Mouse (Mus musculus): ENCODE measurements around the gene Nphp1.
A peak's percentile ranks its signal among the peaks of the same experiment; 100 is the strongest.

The Nphp1 gene

DNA sequence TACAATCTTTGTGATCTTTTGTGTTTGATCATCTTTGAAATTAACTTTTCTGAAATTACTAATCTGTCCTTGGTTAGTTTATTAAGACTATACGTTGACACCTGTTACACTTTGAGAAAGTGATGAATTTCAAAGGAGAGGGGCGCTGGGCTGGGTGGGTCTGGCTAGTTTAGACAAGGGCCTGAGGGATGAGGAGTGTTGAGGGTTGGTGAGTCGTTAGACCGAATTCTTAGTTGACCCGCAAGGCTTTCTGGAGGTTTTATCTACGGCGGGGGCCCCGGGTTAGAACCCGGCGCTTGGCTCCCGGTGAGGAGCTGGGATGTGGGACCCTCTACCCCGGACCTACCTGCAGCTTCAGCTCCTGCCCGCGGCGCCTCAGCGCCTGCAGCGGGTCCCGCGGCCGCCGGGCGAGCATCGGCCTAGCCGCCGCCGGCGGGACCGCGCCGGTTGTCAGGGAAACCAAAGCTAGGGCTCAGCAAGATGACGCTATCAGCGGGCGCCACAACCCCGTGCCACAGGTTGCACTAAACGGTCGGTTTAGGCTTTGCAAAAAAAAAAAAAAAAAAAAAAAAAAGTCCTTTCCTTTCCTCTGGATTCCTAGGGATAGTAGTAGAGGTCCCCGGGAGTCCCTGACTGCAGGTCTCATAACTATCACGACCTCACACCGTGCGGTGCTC lies at the start of gene Nphp1:
Gene Nphp1, minus strand, starts transcription at position 458 of the 677 bp plus-strand sequence.
- DNase-seq = peak; percentile 98

DNA sequence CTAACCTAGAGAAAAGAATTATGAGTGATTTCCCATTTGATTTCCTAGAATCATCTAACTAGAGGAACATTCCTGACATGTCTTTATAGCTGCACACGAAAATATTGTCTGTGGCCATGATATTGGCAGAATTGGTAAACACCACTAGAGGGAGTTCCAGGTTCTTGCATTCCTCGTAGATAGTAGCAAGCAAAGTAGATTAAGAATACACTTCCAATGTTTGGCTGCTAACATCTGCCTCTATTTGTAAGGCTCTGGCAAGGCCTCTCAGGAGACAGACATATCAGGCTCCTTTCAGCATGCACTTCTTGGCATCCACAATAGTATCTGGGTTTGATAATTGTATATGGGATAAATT lies 44.1 kb upstream of the Nphp1 start:
- DNase-seq = peak; percentile 54

DNA sequence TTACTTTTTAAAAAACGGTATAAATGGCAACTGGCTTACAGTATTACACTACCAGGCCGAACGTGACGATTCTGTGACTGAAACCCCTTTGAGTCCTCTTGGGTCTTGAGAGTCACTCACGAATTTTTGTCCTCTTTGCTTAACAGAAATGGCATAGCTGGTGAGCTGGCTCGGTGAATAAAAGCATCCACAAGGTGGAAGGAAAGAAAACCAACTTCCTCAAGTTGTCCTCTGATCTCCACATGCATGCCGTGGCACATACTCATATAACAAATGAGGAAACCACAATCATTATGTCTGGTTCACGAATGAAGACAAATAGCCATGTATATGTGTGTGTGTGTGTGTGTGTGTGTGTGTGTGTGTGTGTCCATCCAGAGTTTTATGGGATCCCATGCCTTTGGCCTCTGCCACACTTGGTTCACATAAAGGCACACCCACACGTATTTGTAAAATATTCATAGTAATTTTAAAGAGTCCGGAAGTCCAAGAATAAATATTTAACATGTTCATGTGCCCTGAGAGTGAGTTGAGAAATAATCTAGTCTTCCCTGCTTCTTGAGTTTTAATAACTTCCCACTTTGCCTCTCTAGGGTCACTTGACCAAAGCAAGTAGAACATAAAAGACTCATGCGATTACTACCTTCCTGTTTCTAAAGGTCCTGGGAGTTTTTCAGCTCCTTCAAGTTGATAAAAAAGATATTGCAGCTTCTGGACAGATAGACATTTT lies 43.6 kb upstream of the Nphp1 start:
- peak; percentile 50 for DNase-seq

DNA sequence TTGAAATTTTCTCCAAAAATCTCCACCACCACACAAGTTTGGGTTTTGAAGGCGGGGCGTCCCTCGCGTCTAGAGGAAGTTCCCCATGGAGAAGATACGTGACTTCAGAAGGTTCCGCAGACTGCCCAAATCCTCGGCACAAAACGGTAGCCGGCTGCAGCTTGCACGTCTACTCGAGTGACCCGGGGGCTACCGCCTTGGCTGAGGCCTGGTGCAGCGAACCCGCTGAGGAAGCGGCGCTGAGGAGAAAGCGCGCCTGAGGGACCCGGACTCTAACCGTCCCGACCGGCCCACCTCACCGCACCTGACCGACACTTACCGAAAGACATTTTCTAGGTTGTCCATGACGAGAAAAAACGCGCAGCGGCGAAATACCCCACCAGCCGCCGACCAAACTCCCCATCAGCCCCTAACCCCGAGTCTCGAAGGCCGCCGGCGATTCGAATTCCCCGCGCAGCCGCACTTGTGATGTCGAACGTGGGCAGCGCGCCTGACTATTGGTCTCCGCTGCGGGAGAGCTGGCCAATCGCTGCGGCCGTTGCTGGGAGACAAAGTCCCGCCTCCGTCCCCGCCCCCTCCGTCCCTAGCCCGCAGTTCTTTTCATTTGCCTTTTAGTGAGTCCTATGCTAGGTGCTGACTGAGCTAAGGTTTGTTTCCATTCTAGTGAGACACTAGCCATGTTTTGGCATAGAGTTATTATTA lies 42.9 kb upstream of the Nphp1 start, which contains the start of gene Bub1:
Gene Bub1, minus strand, starts transcription at position 465 of the 702 bp plus-strand sequence.
- DNase-seq = peak; percentile 99

DNA sequence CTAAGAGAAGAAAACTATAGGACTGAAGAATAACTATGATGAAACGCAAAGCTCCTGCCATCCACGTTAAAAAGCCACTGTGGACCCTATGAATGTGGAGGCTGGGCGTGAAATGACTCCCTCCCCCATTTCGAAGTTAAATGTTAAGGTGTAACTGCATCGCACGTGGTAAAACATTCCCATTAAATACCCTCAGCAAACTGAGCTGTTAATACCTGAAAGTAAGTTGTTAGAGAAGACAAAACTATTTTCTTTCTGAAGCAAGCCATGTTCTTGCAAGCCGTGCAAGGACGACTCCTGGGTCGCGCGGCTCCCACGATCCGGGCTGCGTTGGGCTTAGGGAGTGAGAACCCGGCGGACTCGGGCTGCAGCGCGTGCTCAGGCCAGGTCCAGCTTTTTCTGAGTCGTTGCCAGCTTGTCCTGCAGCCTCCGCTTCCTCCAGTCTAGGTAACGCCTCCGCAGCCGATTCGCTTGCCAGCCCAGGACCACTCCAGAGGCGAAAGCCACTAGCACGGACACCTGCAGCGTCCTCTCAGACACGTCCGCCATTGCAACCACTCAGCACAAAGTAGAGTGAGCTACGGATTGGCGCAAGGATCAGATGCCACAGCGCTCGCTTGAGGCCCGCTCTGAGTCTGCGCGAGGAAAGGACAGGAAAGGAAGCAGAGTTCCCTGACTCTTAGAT lies 3.4 kb upstream of the Nphp1 start, which contains the start of gene Mtln:
Gene Mtln, minus strand, starts transcription at position 570 of the 685 bp plus-strand sequence.
- DNase-seq = peak; percentile 99

DNA sequence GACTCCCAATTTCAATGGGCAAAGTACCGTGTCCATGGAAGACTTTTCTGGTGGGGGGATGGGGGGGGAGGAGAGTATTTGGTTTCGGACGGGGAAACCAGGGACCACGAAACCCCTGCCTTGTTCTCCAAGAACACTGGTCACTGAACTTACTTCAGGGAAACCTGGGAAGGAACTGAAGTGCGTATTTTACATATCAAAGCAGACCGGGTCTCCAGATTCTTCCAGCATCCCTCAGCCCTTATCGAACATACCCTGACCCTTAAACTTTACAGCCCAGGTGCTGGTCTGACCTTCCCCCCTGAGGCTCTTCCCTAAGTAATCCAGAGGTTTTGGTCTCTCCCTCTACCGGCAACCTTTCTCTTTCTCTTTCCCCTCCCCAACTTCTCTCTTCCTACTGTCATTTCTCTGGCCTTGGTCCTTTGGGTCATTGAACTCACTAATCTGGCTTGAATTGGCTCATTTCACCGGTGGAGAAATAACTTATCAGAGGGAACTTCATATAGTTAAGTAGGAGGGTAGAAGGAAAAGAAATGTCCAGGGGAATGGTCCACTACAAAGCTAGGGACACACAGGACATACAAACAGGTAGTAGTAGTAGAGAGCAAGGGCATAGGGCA lies 1.1 kb upstream of the Nphp1 start:
- DNase-seq = peak; percentile 68

DNA sequence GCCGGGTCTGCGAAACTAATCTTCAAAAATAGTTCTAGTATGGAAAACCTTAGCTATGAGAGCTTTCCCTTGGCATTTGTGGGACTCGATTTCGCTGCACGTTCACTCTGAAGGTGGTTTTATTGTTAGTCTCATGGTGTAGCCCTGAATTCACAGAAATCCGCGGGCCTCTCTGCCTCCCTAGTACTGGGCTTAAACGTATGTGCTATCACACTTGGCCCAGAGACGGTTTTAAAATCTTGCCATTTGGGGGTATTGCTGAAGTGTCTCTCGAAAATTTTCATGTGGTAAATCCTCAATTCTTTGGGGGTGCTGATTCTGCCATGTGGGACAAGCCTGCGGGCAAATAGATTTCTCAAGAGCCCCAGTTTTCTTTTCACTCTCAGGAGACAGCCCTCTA lies 441 bp upstream of the Nphp1 start:
- DNase-seq = peak; percentile 73

DNA sequence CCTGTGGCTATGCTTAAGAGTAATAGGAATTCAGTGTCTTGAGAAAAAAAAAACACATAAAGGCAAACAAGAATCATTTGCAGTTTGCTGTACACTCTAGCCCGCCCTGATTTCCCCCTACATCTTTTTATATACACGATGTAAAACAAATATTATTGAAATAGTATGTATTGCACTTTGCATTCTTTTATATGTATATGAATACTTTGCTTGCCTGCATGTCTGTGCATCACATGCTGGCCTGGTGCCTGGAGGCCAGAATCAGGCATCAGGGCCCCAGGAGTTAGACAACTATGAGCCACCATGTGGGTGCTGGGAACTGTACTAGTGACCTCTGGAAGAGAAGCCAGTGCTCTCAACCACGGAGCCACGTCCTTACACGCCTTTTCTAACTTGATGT lies 1.5 kb downstream of the Nphp1 start:
- DNase-seq = peak; percentile 83

DNA sequence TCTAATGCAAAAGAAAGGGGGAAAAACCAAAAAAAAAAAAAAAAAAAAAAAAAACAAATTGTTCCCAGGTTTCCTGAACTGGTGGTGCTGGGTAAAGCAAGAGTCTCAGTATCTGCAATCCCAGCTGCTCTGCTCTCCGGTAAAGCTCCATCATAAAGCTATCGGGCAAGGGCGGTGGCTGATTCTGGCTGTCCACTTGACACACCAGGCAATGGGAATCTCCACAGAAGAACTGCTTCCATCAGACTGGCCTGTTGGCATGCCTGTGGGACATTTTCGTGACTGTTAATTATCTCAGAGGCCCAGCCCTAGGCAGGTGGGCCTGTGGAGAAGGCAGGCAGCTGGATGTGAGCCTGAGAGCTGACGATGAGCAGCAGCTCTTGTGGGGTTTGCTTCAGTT lies 10.2 kb downstream of the Nphp1 start:
- DNase-seq = peak; percentile 40

DNA sequence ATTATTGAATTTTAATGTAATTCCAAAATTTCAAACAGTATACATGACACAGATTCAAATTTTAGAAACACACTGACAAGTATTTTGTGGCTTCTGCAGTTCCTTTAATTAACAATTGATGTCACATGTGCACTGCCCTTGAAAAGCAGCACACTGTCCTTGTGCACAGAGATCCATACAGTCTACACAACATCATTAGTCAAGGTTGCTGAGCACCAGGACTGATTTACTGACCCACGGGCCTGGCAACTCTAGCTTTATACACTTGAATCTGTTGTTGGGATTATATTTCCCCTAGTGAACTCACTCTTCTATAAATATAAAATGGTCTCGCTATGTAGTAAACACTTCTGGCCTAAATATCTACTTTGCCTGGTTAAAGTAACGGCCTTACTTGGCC lies 13.7 kb downstream of the Nphp1 start:
- peak; percentile 27 for DNase-seq

DNA sequence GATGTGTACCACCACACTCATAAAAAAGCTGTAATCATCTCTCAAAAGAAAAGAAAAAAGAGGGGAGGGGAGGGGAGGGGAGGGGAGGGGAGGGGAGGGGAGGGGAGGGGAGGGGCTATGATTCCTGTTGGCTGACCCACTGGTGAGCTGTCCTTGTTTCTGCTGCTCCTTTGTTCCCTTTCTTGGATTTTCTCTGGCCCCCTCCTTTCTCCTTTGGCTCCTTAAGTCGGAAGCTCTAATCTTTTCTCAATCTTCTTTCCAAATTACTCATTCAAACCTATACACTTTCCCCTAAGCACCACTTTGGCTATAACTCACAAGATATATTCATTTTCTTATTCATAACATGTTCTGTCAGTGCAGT lies 14.1 kb downstream of the Nphp1 start:
- DNase-seq = no peak

DNA sequence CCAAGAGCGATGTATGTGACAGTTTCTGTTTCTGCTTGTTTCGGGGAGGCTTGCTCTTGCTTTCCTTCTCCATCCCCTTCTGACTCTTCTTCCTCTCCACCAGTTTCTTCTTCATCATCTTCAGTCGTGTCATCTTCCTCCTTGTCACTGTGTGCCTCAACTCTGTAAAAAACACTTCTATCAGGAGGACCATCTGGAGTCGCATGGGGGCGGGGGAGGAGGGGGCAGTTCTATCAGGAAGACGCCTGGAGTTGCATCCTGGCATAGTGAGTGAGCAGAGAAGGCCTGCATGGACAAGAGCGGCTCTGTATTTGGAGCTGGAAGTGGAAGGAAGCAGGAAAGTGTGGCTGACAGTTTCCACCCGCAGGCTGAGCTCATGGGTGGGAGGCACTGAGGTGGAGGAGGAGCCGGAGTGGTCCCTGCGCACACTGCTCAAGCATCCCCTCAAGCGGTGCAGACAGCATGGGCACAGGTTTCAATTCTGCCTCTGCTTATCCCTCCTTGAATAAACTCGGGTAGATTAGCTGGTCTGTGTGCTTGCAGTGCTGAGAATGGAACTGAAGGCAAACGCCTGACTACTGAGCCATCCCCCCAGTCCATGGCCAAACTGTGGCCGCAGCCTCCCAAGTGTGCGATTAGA lies 14.6 kb downstream of the Nphp1 start:
- DNase-seq = peak; percentile 68

DNA sequence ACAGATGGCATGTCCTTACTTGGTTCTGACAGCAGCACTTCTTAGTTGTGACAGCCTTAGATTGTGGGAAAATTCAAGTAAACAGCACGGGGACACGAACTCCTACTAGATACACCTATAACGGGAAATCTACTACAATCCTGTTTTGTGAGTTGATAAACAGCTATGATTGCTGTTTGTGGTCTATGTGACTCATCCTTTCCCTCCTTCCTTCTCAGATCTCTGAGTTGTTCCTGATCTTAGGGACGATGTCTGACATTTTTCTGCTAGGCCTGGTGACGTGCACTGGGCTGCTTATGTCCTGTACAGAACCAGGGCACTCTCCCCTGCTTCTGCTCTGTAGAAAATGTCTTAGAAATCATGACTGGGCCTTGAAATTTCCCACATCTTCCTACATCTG lies 27.1 kb downstream of the Nphp1 start:
- no peak for DNase-seq

DNA sequence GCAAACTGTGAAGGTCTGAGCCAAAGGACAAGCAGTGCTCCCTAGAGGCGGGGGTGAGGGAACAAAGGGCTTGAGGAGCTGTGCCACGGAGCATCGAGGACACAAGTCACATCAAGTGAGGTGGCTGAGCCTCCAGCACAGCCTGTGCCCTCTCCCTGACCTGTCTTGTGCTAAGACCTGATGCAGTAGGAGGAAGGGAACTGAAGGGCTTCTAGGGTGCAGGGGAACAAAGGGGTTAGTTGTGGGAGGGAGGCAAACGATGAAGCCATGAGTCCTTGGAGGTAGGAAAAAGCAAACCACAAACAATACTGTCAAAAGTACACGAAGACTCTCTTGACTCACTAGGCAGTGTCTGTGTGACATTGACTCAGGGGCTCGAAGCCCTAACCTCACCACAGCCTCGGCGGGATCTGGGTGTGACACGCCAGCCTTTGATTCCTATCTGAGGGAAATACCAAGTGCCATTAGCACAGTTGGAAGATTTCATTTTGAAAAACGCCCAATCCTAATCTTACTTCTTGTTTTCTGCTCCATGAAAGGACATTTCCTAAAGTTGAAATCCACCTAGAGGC lies 28.2 kb downstream of the Nphp1 start:
- DNase-seq = no peak

DNA sequence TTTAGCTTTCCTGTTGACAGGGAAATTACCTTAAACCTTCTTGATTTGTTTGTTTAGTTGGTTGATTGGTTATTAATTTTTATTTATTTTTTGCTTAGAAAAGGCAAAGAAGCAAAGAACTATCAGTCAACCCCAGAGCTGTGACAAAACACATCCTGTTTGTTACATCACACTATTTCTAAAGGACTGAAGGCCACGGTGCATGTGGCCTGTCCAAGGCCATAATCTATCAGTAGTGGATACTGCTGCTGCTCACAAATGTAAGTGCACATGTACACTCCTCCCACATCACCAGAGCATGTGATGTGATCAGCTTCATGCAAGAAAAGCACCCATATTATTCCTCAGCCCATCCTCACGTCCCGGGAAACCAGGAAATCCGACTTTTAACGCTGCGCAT lies 28.7 kb downstream of the Nphp1 start:
- no peak for DNase-seq

DNA sequence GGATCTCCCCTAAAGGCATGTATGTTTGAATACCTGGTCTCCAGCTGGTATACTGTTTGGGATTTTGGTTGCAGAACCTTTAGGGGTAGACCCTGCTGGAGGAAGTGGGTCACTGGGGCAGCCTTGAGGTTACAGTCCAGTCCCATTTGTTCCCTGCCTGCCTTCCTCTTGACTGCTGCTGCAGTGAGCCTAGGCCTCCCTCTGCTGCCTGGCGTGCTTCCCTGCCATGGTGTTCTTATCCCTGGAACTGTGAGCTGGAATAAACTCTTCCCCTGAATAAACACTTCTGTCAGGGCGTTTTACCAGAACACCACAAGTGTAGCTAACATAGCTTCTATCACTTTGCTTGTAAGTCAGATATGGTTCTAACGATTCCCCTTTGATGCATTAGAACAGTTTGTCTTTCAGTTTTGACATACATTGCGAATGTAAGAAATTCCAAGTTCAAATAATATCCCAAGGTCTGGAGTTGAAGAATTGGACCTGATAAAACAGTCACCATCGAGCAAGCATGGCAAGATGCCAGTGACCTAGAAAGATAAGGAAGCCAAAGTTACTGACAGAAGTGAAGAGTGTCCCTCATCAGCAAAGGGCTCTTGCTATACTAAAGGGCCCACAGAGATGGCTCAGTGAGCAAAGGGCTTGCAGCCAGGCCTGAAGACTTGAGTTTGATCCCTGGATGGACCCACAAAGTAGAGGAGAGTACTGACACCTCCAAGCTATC lies 29.4 kb downstream of the Nphp1 start:
- no peak for DNase-seq

DNA sequence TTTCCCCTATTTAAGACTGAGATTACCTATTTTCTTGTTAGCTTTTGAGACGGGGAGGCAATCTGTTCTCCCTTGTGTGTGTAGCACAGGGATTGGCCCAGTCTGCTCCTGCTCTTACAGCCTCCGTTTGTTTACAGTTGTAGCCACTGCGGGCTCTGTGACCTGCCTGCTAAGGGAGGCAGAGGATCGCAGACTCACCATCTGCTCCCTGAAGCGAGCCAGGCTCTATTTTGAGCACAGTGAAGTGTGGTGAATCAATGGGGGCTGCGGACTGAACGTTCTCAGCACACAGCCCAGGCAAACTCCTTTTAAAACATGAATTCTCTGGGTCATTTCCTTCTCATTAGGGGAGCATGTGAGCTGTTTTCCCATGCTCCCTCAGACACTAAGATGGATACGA lies 31.5 kb downstream of the Nphp1 start:
- DNase-seq = peak; percentile 93

DNA sequence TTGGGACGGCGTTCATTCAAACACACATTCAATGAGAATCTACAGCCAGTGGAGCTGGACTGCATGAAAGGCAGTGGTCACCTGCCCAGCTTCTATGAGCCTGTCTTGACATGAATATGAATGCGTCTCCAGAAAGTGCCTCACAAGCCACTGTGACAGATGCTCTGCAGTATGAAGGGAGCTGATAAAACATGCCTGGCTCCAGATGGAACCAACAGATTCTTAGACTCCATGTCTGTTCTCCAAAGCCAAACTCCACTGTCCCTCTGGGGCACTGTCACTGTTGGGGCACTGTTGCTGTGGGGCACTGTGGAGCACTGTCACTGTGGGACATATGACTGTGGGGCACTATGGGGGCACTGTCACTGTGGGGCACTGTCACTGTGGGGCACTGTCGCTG lies 34.6 kb downstream of the Nphp1 start:
- DNase-seq = peak; percentile 73

DNA sequence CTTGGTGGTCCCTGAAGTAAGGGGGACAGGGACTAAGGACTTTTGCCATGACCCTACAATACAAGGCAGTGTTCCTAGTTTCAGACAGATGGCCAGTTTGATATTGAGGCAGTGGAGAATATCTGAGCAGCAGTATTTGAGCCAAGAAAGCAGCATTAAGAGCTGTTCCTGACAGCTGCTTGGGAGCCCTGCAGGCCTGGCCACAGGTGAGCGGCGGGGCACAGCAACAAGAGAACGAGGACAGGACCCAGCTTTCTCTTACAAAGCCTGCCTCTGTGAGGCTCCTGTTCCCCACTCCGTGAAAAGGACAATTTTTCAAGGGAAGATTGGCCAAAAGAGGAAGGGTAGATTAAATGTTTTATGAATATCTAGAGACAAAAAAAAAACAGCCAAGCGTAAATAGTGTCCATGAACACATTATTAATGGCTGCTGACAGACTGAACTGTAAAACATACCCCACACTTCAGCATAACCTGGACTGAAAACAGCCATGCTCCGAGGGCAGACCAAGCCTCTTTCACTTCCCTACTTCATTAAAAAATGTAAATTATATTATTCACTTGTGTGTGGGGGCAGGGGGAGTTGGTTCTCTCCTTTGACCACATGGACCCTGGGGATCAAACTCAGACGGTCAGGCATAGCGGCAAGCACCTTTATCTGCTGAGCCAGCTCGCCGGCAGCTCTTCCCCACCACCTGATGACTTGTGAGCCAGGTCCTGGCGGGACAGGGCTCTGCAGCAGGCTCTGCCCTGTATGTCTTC lies 36.7 kb downstream of the Nphp1 start:
- DNase-seq = peak; percentile 80

DNA sequence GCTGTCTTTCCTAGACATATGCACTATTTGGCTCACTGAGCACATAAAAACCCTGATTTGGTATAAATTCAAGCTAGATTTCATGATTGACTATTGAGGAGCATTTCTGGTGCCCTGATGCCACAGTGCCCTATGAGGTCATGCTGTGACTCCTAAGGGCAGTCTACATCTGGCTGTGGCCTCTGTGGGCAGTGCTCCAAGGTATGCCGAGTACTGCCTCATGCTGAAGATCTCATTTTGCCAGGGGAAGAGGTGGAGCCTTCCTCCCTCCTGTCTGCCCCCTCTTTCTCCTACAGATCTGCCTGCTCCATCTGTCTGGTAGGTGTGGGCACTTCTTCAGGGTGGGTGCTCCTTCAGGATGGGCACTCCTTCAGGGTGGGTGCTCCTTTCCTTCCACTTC lies 39.3 kb downstream of the Nphp1 start:
- peak; percentile 72 for DNase-seq

DNA sequence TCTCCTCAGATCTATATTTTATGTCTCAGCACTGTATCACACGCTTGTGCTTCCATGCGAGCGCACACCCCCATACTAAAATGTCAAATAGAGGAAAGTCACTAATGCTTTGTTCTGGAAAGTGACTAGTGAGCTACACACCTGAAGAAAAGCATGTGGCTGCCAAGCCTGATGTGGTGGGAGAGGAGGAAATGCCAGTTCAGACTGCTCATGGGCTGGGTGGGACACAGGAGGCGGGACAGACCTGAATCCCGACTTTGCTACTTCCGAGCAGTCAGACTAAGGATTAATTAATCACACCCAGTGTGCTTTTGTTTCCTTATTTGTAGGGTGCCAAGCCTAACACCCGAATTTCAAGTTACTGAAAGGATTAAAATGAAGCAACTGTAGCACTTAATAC lies 40.4 kb downstream of the Nphp1 start:
- DNase-seq = peak; percentile 62
